Mouse (Mus musculus) CH12.LX (cell line): ENCODE results near the gene Bspry. TPM values are rescaled to one million over a fixed set of nuclear protein-coding genes. Genes with fewer than 3 reads are reported as not detected.

ENCODE experiments used
- DNase-seq: peaks from one replicate; pipeline ENCODE4 v3.0.0-alpha.2; 2013; ENCODE audit errors: extremely low read depth
- H3K27ac ChIP-seq: 2 replicates; pipeline ENCODE4 v1.5.1; 2012; ENCODE audit warnings: low read depth, mild to moderate bottlenecking, control low read depth, moderate library complexity; ENCODE audit not compliant: insufficient read depth
- H3K27me3 ChIP-seq: replicated peaks from 2 replicates; pipeline ENCODE3; 2012; ENCODE audit warnings: inconsistent platforms
- H3K36me3 ChIP-seq, 2 experiments: replicated peaks in 1 of 2; 2 replicates each; pipeline versions ENCODE3 to v1.6.1; 2012; ENCODE audit warnings: inconsistent platforms in 1 of 2, low read length in 1 of 2, mild to moderate bottlenecking in 1 of 2, mixed read lengths in 1 of 2, moderate library complexity in 1 of 2; ENCODE audit not compliant: control insufficient read depth in 1 of 2, insufficient read depth in 1 of 2
- H3K4me1 ChIP-seq, 2 experiments: 2 replicates each; pipeline ENCODE4 v1.6.1; 2012; ENCODE audit warnings: inconsistent platforms in 1 of 2, moderate library complexity in 1 of 2; ENCODE audit not compliant: insufficient read depth in 2 of 2, control insufficient read depth in 1 of 2
- H3K4me2 ChIP-seq: 2 replicates; pipeline ENCODE4 v1.6.1; 2012; ENCODE audit warnings: low read depth, mild to moderate bottlenecking, control low read depth; ENCODE audit not compliant: poor library complexity, insufficient read depth, severe bottlenecking
- H3K4me3 ChIP-seq, 3 experiments: fragments of 150-350 bp in 1 of 3; sonication (generic) in 1 of 3; replicated peaks in 1 of 3; 2 replicates each; pipeline versions ENCODE3 to v1.5.1; 2011 to 2012; ENCODE audit warnings: low read depth in 2 of 3, low read length in 2 of 3, mild to moderate bottlenecking in 2 of 3, moderate library complexity in 2 of 3, control low read depth in 1 of 3, improper control_type of control experiment in 1 of 3, inconsistent platforms in 1 of 3, mixed read lengths in 1 of 3; ENCODE audit not compliant: poor library complexity in 1 of 3
- H3K79me2 ChIP-seq: replicated peaks from 2 replicates; pipeline ENCODE4 v1.6.1; 2012; ENCODE audit warnings: mild to moderate bottlenecking, moderate library complexity; ENCODE audit not compliant: control insufficient read depth, poor library complexity, insufficient read depth, severe bottlenecking; ENCODE audit errors: extremely low read depth
- H3K9ac ChIP-seq: 2 replicates; pipeline ENCODE4 v1.6.1; 2012; ENCODE audit warnings: low read depth, mild to moderate bottlenecking, control low read depth, moderate library complexity; ENCODE audit not compliant: insufficient read depth
- H3K9me3 ChIP-seq: replicated peaks from 2 replicates; pipeline ENCODE3; 2012; ENCODE audit warnings: low read length, inconsistent platforms, mixed read lengths
- CHD1 ChIP-seq: IDR thresholded peaks from 2 replicates; pipeline ENCODE4 v1.6.1; 2012; ENCODE audit warnings: low read depth, low read length, improper control_type of control experiment, inconsistent platforms
- CHD2 ChIP-seq: IDR thresholded peaks from 2 replicates; pipeline ENCODE4 v1.6.1; 2011; ENCODE audit warnings: low read length, improper control_type of control experiment
- CTCF ChIP-seq, 2 experiments: IDR thresholded peaks in 1 of 2; conservative IDR thresholded peaks in 1 of 2; 2 replicates each; pipeline ENCODE4 v1.5.1; 2011 to 2012; ENCODE audit warnings: low read depth in 2 of 2, low read length in 2 of 2, improper control_type of control experiment in 1 of 2, inconsistent platforms in 1 of 2, mild to moderate bottlenecking in 1 of 2, moderate library complexity in 1 of 2
- E2F4 ChIP-seq: IDR thresholded peaks from 2 replicates; pipeline ENCODE4 v1.6.1; 2011; ENCODE audit warnings: low read depth, low read length, improper control_type of control experiment; ENCODE audit not compliant: insufficient replicate concordance
- ELF1 ChIP-seq: IDR thresholded peaks from 2 replicates; pipeline ENCODE4 v1.6.1; 2014; ENCODE audit warnings: low read depth, mild to moderate bottlenecking, inconsistent platforms, low read length, improper control_type of control experiment
- EP300 ChIP-seq: IDR thresholded peaks from 2 replicates; pipeline ENCODE4 v1.6.1; 2011; ENCODE audit warnings: low read length, improper control_type of control experiment
- ETS1 ChIP-seq: conservative IDR thresholded peaks from 2 replicates; pipeline ENCODE4 v1.6.1; 2012; ENCODE audit warnings: low read depth, mild to moderate bottlenecking, inconsistent platforms, low read length, improper control_type of control experiment, moderate library complexity
- HCFC1 ChIP-seq: IDR thresholded peaks from 2 replicates; pipeline ENCODE4 v1.6.1; 2012; ENCODE audit warnings: low read depth, mild to moderate bottlenecking, inconsistent platforms, low read length, improper control_type of control experiment
- IRF4 ChIP-seq: IDR thresholded peaks from 2 replicates; pipeline ENCODE4 v1.6.1; 2014; ENCODE audit warnings: low read depth, mild to moderate bottlenecking, inconsistent platforms, low read length, improper control_type of control experiment
- JUN ChIP-seq: IDR thresholded peaks from 2 replicates; pipeline ENCODE4 v1.6.1; 2011; ENCODE audit warnings: low read depth, mild to moderate bottlenecking, low read length, improper control_type of control experiment, moderate library complexity; ENCODE audit not compliant: insufficient read depth
- KAT2A ChIP-seq: IDR thresholded peaks from 2 replicates; pipeline ENCODE4 v1.6.1; 2012; ENCODE audit warnings: low read length, improper control_type of control experiment, inconsistent platforms; ENCODE audit not compliant: insufficient replicate concordance
- MAX ChIP-seq: IDR thresholded peaks from 2 replicates; pipeline ENCODE4 v1.6.1; 2011; ENCODE audit warnings: low read length, improper control_type of control experiment
- MAZ ChIP-seq: IDR thresholded peaks from 2 replicates; pipeline ENCODE4 v1.6.1; 2012; ENCODE audit warnings: low read depth, mild to moderate bottlenecking, inconsistent platforms, low read length, improper control_type of control experiment, moderate library complexity
- MEF2A ChIP-seq: IDR thresholded peaks from 2 replicates; pipeline ENCODE4 v1.6.1; 2014; ENCODE audit warnings: low read depth, mild to moderate bottlenecking, inconsistent platforms, low read length, improper control_type of control experiment, borderline replicate concordance
- MXI1 ChIP-seq: IDR thresholded peaks from 2 replicates; pipeline ENCODE4 v1.6.1; 2011; ENCODE audit warnings: mild to moderate bottlenecking, low read depth, low read length, improper control_type of control experiment
- MYC ChIP-seq: IDR thresholded peaks from 2 replicates; pipeline ENCODE4 v1.6.1; 2011; ENCODE audit warnings: low read depth, mild to moderate bottlenecking, improper control_type of control experiment, low read length
- NELFE ChIP-seq: IDR thresholded peaks from 2 replicates; pipeline ENCODE4 v1.6.1; 2011; ENCODE audit warnings: low read depth, low read length, improper control_type of control experiment
- NRF1 ChIP-seq: IDR thresholded peaks from 2 replicates; pipeline ENCODE4 v1.6.1; 2014; ENCODE audit warnings: low read depth, mild to moderate bottlenecking, inconsistent platforms, low read length, improper control_type of control experiment, moderate library complexity
- PAX5 ChIP-seq: IDR thresholded peaks from 2 replicates; pipeline ENCODE4 v1.6.1; 2012; ENCODE audit warnings: low read length, inconsistent platforms, mixed read lengths
- POLR2A ChIP-seq: IDR thresholded peaks from 2 replicates; pipeline ENCODE4 v1.6.1; 2011; ENCODE audit warnings: low read depth, mild to moderate bottlenecking, improper control_type of control experiment, low read length
- RAD21 ChIP-seq: IDR thresholded peaks from 2 replicates; pipeline ENCODE4 v1.6.1; 2011; ENCODE audit warnings: low read depth, mild to moderate bottlenecking, low read length, improper control_type of control experiment, moderate library complexity
- RCOR1 ChIP-seq: conservative IDR thresholded peaks from 2 replicates; pipeline ENCODE4 v1.6.1; 2012; ENCODE audit warnings: low read depth, mild to moderate bottlenecking, inconsistent platforms, low read length, improper control_type of control experiment
- SIN3A ChIP-seq: IDR thresholded peaks from 2 replicates; pipeline ENCODE4 v1.6.1; 2012; ENCODE audit warnings: low read length, improper control_type of control experiment, inconsistent platforms
- TBP ChIP-seq: conservative IDR thresholded peaks from 2 replicates; pipeline ENCODE4 v1.6.1; 2011; ENCODE audit warnings: low read depth, low read length, improper control_type of control experiment
- UBTF ChIP-seq: IDR thresholded peaks from 2 replicates; pipeline ENCODE4 v1.6.1; 2012; ENCODE audit warnings: low read depth, mild to moderate bottlenecking, inconsistent platforms, low read length, improper control_type of control experiment, moderate library complexity
- USF1 ChIP-seq: IDR thresholded peaks from 2 replicates; pipeline ENCODE4 v1.6.1; 2014; ENCODE audit warnings: low read depth, mild to moderate bottlenecking, inconsistent platforms, low read length, improper control_type of control experiment
- USF2 ChIP-seq: conservative IDR thresholded peaks from 2 replicates; pipeline ENCODE4 v1.6.1; 2011; ENCODE audit warnings: low read depth, low read length, improper control_type of control experiment
- ZC3H11A ChIP-seq: IDR thresholded peaks from 2 replicates; pipeline ENCODE4 v1.6.1; 2012; ENCODE audit warnings: low read depth, mild to moderate bottlenecking, inconsistent platforms, low read length, improper control_type of control experiment
- ZMIZ1 ChIP-seq: IDR thresholded peaks from 2 replicates; pipeline ENCODE4 v1.6.1; 2012; ENCODE audit warnings: low read depth, mild to moderate bottlenecking, inconsistent platforms, low read length, improper control_type of control experiment
- ZNF384 ChIP-seq: IDR thresholded peaks from 2 replicates; pipeline ENCODE4 v1.6.1; 2012; ENCODE audit warnings: low read depth, low read length, improper control_type of control experiment, inconsistent platforms
- dilution Hi-C: fragments of 300-500 bp; cut with MboI; formaldehyde crosslinking; loops from 2 replicates; pipeline ENCODE4 v1.14.3; 2020; ENCODE audit warnings: low sequenced_read_pairs; ENCODE audit not compliant: extremely low pct_unique_long_range_greater_than_20kb, extremely low pct_ligation_motif_present
- in situ Hi-C: fragments of 300-500 bp; cut with MboI; formaldehyde crosslinking; loops from 3 replicates; pipeline ENCODE4 v1.14.3; 2019; ENCODE audit warnings: low sequenced_read_pairs, low pct_ligation_motif_present, low pct_unique_long_range_greater_than_20kb, mixed read lengths
- polyA plus RNA-seq: library from polyadenylated mRNA; unstranded; fragments of >175 nt; gene quantifications from 2 replicates; pipeline ENCODE4 v1.2.1, GENCODE M21; 2012; ENCODE audit warnings: low read depth; ENCODE audit not compliant: insufficient read length
- total RNA-seq, 2 experiments: library from RNA; depleted of rRNA; stranded (reverse); fragments of 300-350 nt in 1 of 2; fragments of >200 nt in 1 of 2; gene quantifications; 2 replicates each; pipeline ENCODE4 v1.2.3; 2012 to 2014

Bspry gene
- total and polyA plus RNA-seq, 3 experiments, result 0.86 to 1.2 (median 1.1) TPM

GRCm38 (mm10) chr4:62519122-62519848 lies 39.4 kb downstream of the Bspry start:
- H3K27me3 ChIP-seq, result no peaks in the 10 kb centered on the region
- H3K79me2 ChIP-seq, result peaks cover 5% of the 10 kb centered on the region
- H3K4me2 ChIP-seq, result peak overlapping the region; percentile 92
- no peaks in the 10 kb centered on the region for H3K9me3 ChIP-seq
- peak overlapping the region; percentile 61 to 83 (median 68) for H3K4me3 ChIP-seq
- H3K27ac ChIP-seq, result peak overlapping the region; percentile 43
- peak overlapping the region; percentile 89 for H3K9ac ChIP-seq
- H3K4me1 ChIP-seq, result peaks cover 12 to 57% of the 10 kb centered on the region in 2 experiments
- TF ChIP-seq NELFE, result peak; percentile 26; the same call in 1 of the 2 replicates
- 0 out of 2 replicates have a peak, but pooled peaks have one; percentile 49 for TF ChIP-seq MAZ
- TF ChIP-seq CHD1, result peak; percentile 21; the same call in 1 of the 2 replicates
- no peak for TF ChIP-seq RCOR1
- 0 out of 2 replicates have a peak, but pooled peaks have one; percentile 4 for TF ChIP-seq ETS1
- TF ChIP-seq CHD2, result peak; percentile 66; the same call in 1 of the 2 replicates
- TF ChIP-seq UBTF, result no peak; the same call in 1 of the 2 replicates
- peak; percentile 31; the same call in 1 of the 2 replicates for TF ChIP-seq MAX
- TF ChIP-seq HCFC1, result 0 out of 2 replicates have a peak, but pooled peaks have one; percentile 4
- no peak for TF ChIP-seq NRF1
- DNase-seq, result no peak
- dilution Hi-C loops (no loop called here), in situ Hi-C loops (loop anchor here (10.0 kb wide), 1 partner anchor 174 kb away; no protein-coding TSS in a partner anchor)
- H3K36me3 ChIP-seq, result peaks cover 4 to 36% of the 10 kb centered on the region in 2 experiments

DNA sequence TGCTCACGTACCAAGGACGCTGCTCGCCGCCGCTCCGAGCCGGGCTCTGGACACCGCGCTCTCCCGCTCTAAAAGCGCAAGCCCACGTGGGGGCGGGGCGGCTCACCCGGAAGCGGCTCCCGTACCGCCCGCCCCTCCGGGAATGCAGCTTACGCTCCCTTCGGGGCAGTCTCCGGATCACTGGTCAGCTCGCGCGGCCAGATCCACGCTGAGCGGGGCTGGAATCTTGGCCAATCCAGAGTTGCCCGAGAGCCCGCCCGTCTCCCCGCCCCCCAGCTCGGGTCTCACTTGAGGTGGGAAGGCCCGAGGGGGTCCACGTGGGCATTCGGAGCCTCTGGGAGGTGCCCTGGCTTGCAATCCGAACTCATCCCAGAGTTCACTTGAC lies 40.0 kb downstream of the Bspry start, which contains the start of gene Alad:
Gene Alad (minus strand): TSS at position 70 of the 385 bp plus-strand sequence.
- dilution Hi-C loops, result no loop called here
- H3K9ac ChIP-seq, result peak within 1 kb of the TSS; percentile 89
- peaks cover 5% of the 10 kb centered on the region for H3K79me2 ChIP-seq
- H3K9me3 ChIP-seq, result no peaks in the 10 kb centered on the region
- in situ Hi-C loops, result loop anchor here (10.0 kb wide), 1 partner anchor 175 kb away; no protein-coding TSS in a partner anchor
- H3K36me3 ChIP-seq, result peaks cover 4 to 36% of the 10 kb centered on the region in 2 experiments
- peak within 1 kb of the TSS; percentile 43 for H3K27ac ChIP-seq
- peak; percentile 80 for DNase-seq
- H3K4me3 ChIP-seq, result peak within 1 kb of the TSS; percentile 61 to 83 (median 68)
- H3K27me3 ChIP-seq, result no peaks in the 10 kb centered on the region
- H3K4me2 ChIP-seq, result peak within 1 kb of the TSS; percentile 92
- H3K4me1 ChIP-seq, result peaks cover 12 to 58% of the 10 kb centered on the region in 2 experiments
- TF ChIP-seq CTCF (conservative IDR thresholded peaks at IDR 0.05 in 1 of 2, IDR thresholded peaks at IDR 0.05 in 1 of 2; ENCODE audit: low read depth in 2 of 2, low read length in 2 of 2), result 0 out of 4 replicates have a peak, but pooled peaks of 1 of the 2 experiments have one; percentile 12
- no peak for TF ChIP-seq ZC3H11A
- TF ChIP-seq USF1, result peak; percentile 58
- TF ChIP-seq MYC, result peak; percentile 93
- peak; percentile 97 for TF ChIP-seq NELFE
- no peak for TF ChIP-seq ZNF384
- TF ChIP-seq NRF1, result peak; percentile 43; the same call in 1 of the 2 replicates
- peak; percentile 75 for TF ChIP-seq ZMIZ1
- TF ChIP-seq MEF2A, result no peak
- no peak; the same call in 1 of the 2 replicates for TF ChIP-seq ETS1
- TF ChIP-seq E2F4, result no peak
- no peak for TF ChIP-seq RAD21
- peak; percentile 50; the same call in 1 of the 2 replicates for TF ChIP-seq IRF4
- TF ChIP-seq USF2, result peak; percentile 5; the same call in 1 of the 2 replicates
- TF ChIP-seq MXI1, result peak; percentile 99
- no peak for TF ChIP-seq CHD1
- TF ChIP-seq JUN, result no peak
- peak; percentile 40; the same call in 1 of the 2 replicates for TF ChIP-seq KAT2A
- peak; percentile 96 for TF ChIP-seq POLR2A
- TF ChIP-seq PAX5, result no peak
- peak; percentile 98 for TF ChIP-seq ELF1
- peak; percentile 97 for TF ChIP-seq SIN3A
- no peak for TF ChIP-seq EP300
- TF ChIP-seq TBP, result no peak
